Mouse (Mus musculus): ENCODE results near the gene Grik3.

- TF ChIP-seq POLR2A (IDR thresholded peaks at IDR 0.05; ENCODE audit: extremely low read depth, insufficient read depth, low read length) (no peak), CTCF (IDR thresholded peaks at IDR 0.05; ENCODE audit: extremely low read depth, insufficient read depth, low read length) (no peak)
Measured at GRCm38 (mm10) chr4:125682007-125682406, 191.5 kb downstream of the Grik3 start.

Data from cortical plate, adult 2 months (tissue).